Mouse (Mus musculus): ENCODE measurements around the gene Atg2b.

The Atg2b gene

GRCm38 (mm10) chr12:105685001-105685691, at the start of gene Atg2b:
Gene Atg2b (minus strand): TSS chr12:105685211.
- peak; percentile 96 to 97 for DNase-seq

DNA sequence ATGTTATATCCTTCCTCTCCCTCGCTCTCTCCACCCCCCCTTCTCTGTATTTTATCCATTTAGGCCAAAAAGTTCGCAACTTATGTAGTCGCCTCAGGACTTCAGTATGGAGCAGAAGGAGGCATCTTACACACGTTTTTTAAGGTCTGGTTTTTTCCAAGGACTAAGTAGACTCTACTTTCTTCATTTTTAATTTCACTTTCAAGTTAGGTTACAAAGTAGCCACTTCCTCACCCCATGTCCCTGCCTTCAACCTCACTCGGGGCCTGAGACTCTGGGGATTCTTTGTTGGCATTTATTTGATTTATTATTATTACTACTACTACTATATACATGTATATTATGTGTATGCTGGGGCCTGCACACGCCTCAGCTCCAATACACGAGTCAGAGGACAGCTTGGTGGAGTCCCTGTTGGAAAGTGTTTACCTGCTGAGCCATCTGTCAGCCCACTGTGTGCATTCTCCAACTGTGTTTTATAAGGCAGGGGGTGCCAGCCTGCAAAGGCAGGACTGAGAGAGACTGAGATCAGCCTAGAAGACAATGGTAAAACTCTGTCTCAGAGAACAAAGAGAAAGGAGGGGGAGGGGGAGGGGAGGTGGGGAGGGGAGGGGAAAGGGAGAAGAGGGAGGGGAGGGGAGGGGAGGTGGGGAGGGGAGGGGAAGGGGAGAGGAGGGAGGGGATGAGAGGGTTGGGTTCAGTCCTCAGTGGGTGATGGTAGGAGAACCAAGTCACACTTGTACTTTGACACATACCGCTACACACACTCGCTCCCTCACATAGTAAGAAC, 48.6 kb upstream of the Atg2b start:
- no peak for DNase-seq

DNA sequence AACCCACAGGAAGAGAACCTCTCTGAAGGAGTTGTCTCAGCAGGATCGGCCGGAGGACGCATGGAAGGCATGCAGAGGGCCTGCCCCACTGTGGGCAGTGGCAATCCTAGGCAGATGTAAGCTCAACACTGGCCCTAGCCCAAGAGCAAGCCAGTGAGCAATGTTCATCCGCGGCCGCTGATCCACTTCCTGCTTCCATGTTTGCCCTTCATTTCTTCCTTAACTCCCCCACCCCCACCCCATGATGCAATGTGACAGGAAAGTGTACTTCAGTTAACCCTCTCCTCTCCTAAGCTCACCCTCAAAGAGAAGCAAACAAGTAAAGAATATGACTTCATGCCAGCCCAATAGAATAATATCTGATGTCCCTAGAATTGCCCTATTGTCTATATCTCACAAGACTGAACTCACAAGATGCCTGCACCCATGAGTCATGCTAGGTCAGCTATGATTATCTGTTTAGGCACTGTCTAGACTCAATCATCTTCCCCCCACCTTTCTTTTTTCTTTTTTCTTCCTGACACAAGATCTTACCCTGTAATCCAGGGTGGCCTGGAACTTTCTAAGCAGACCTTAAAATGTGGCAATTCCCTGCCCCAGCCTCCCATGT, 45.9 kb upstream of the Atg2b start:
- DNase-seq = no peak

DNA sequence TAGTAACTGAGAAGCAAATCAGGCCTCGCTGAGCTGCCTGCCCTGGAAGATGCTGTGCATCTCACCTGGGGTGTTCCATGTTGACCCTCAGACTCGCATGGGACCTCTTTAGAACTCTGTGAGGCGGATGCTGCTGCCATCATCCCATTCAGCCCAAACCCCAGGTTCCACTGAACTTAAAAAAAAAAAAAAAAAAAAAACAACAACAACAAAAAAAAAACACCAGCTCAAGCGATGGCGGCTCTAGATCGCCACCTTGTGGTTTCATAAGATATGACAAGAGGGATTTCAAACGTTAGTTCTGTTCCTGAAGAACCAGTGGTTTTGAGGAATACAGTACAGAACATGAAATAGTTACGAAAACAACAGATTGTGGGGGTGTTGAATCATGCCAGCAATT, 43.0 kb upstream of the Atg2b start:
- DNase-seq = peak; percentile 22 to 36

DNA sequence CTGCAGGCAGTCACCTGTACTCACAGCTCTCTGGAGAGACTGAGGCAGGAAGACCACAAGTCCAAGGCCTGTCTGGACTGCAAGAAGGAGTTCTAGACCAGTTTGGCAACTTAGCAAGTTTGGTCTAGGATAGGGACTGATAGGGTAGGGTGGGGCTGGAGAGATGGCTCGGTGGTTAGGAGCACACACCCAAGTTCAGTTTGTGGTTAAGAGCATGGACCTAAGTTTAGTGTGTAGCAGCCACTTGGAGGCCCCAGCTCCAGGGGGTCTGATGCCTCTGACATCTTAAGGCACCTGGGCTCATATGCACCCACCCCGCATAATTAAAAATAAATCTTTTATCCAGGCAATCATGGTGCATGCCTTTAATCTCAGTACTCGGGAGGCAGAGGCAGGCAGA, 42.3 kb upstream of the Atg2b start:
- DNase-seq = no peak

- DNase-seq = no peak
Observed at GRCm38 (mm10) chr12:105725736-105726135, 40.7 kb upstream of the Atg2b start.

DNA sequence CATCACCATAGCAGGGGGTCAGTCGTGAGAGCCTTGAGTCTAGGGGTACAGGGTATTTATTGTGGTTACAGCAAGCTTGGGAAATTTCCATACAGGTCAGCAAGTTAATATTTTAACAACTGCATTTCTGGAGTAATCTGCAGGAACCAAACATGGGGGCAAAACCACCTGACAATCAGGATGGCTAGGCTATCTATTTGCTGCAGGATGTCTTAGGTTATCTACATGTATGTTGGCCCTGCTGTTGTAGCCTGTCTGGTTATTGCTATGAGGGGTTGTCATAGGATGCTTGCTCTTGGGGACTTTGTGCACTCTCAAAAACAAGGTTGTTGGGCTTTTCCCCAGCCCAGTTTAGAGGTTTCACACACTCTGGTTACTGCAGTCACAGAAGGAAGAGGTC, 39.6 kb upstream of the Atg2b start:
- no peak for DNase-seq

- peak in 1 of 2 experiments; percentile 33 for DNase-seq
Observed at GRCm38 (mm10) chr12:105722657-105723056, 37.6 kb upstream of the Atg2b start.

- no peak for DNase-seq
Observed at GRCm38 (mm10) chr12:105721452-105722132, 36.6 kb upstream of the Atg2b start.

GRCm38 (mm10) chr12:105720196-105720595, 35.2 kb upstream of the Atg2b start:
- DNase-seq = no peak

DNA sequence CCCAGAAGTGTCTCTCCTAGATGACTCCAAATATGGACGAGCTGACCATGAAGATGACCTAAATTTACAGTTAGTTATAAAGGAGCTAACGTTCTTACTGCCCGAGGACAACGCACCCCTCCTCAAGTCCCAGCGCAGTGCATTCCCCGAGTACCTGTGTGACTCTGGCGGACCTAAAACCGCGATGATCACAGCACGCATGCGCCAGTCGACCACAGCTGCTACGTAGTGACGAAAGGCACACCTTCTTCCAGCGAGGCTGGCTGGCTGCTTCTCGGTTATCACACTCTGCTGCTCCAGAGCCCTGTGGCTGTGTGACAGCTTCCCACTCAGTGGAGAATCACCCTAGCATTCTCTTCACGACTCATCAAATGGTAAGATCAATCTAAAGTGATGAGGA, 33.6 kb upstream of the Atg2b start:
- peak; percentile 55 to 61 for DNase-seq

GRCm38 (mm10) chr12:105705799-105706487, 20.9 kb upstream of the Atg2b start, which contains the start of gene Ak7:
Gene Ak7 (plus strand): TSS chr12:105705976.
- DNase-seq = no peak

- no peak for DNase-seq
Observed at GRCm38 (mm10) chr12:105700433-105700832, 15.4 kb upstream of the Atg2b start.

GRCm38 (mm10) chr12:105697104-105697780, 12.2 kb upstream of the Atg2b start:
- DNase-seq = peak; percentile 27 to 42

GRCm38 (mm10) chr12:105695848-105696247, 10.8 kb upstream of the Atg2b start:
- no peak for DNase-seq

GRCm38 (mm10) chr12:105694021-105694420, 9.0 kb upstream of the Atg2b start:
- DNase-seq = peak; percentile 15 to 25

- no peak for DNase-seq
Observed at GRCm38 (mm10) chr12:105689435-105689834, 4.4 kb upstream of the Atg2b start.

- DNase-seq = no peak
Observed at GRCm38 (mm10) chr12:105688546-105688945, 3.5 kb upstream of the Atg2b start.

DNA sequence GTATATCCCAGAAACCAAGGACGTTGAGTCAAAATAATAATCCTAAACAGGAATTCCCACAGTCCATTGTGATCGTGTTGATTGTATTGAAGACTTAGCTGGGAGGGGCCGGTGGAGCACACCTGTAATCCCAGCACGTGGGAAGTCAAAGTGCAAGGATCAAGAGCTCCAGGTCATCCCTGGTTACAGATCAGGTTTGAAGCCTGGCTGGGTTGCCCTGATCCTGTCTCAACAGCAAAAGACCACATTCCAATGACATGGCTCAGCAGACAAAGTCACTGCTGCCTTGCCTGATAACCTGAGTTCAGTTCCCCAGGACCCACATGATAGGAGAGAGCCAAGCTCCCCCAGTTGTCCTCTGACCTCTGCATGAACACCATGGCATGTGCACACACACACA, 2.4 kb upstream of the Atg2b start:
- DNase-seq = no peak

GRCm38 (mm10) chr12:105686791-105687190, 1.8 kb upstream of the Atg2b start:
- DNase-seq = no peak

GRCm38 (mm10) chr12:105683933-105684901, 794 bp downstream of the Atg2b start, which contains the start of gene Gskip:
Gene Gskip (plus strand): TSS chr12:105684829.
- peak; percentile 37 to 41 for DNase-seq

Measured in cerebellum, postnatal 36 days (tissue).